Mouse (Mus musculus): ENCODE results near the gene Naaladl2. TPM values are rescaled to one million over a fixed set of nuclear protein-coding genes. Genes with fewer than 3 reads are reported as not detected.
"Not testable (repeated sequence)": the region's sequence is repeated elsewhere in the genome, so short reads cannot be mapped to it uniquely, and the experiment has no call there.

Naaladl2 gene
- polyA plus RNA-seq, 1 experiment from 2014 or later, result 0.18 TPM

DNA sequence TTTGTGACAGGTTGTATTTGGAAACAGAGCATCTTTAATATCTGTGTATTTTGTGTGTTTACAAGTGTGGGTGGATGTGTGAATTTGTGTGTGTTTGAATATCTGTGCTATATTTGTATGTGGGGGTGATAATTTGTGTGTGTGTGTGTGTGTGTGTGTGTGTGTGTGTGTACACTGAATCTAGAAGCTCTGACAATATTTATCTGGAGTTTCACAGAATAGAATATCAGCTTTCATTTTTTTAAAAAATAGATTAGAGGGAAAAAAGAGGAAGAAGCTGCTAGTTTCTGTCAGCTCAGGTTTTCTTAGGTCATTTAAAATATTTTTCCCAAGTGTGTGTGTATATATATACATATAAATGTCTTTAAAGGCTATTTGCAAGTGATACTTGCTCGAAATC, 68.3 kb downstream of the Naaladl2 start:
- H3K27me3 ChIP-seq, result no peaks in the 10 kb centered on the region
- H3K27ac ChIP-seq (replicated peaks), result no peak overlapping the region
- WGBS, result 94% methylated on average over 1 of the region's 1 CpGs
- no peaks in the 10 kb centered on the region for H3K9me3 ChIP-seq
- H3K9ac ChIP-seq (replicated peaks), result no peak overlapping the region
- H3K4me2 ChIP-seq (replicated peaks), result no peak overlapping the region
- no peak for ATAC-seq (replicated peaks)
- H3K4me1 ChIP-seq, result no peaks in the 10 kb centered on the region
- no peaks in the 10 kb centered on the region for H3K36me3 ChIP-seq
- H3K4me3 ChIP-seq, result no peak overlapping the region

- Histone ChIP-seq H3K4me2 (replicated peaks) (no peak overlapping the region), H3K36me3 (no peaks in the 10 kb centered on the region), H3K27me3 (no peaks in the 10 kb centered on the region), H3K27ac (replicated peaks) (no peak overlapping the region), H3K4me1 (no peaks in the 10 kb centered on the region), H3K4me3 (no peak overlapping the region), H3K9me3 (no peaks in the 10 kb centered on the region), H3K9ac (replicated peaks) (no peak overlapping the region)
- WGBS, result 62% methylated on average over 4 of the region's 4 CpGs
- no peak for ATAC-seq (replicated peaks)
Observed at GRCm38 (mm10) chr3:25074266-25074665, 69.8 kb downstream of the Naaladl2 start.

DNA sequence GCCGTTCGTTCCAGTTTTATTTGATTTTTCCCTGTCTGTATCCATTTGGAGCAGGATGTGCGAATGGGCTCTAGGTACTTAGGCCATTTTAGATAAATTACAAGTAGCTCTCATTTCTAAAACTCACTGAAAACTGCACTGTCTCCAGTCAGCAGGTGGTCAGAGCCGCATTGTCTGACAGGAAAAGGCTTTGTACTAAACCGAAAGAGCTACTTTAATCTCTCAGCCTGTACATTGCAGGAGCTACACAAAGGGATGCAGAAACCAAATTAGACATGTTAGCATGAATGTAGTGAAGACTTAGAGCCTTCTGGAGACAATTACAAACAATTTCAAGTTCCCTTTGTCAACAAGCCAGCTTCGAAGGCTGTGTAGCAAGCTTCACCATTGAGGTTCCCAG, 70.2 kb downstream of the Naaladl2 start:
- no peak for ATAC-seq (replicated peaks)
- no peaks in the 10 kb centered on the region for H3K27me3 ChIP-seq
- no peak overlapping the region for H3K27ac ChIP-seq (replicated peaks)
- no peaks in the 10 kb centered on the region for H3K9me3 ChIP-seq
- H3K36me3 ChIP-seq, result no peaks in the 10 kb centered on the region
- no peaks in the 10 kb centered on the region for H3K4me1 ChIP-seq
- 12% methylated on average over 6 of the region's 6 CpGs for WGBS
- H3K9ac ChIP-seq (replicated peaks), result no peak overlapping the region
- no peak overlapping the region for H3K4me3 ChIP-seq
- H3K4me2 ChIP-seq (replicated peaks), result no peak overlapping the region

DNA sequence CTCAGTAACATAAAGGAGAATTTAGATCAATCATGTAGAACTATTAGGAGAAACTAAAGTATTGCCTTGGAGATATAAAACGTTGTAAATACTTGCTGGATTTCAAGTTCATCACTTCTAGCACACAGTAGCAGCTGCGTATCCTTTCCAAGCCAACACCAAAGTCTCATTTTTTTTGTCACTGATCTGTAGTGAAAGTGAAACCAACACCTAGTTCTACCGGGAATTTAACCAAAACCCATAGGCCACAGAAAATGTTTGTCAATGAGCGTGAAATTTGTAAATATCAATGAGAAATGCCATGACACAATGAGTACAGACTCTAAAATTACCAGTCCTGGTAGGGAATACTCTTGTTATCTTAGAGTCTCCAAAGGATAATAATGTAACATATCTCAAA, 80.8 kb downstream of the Naaladl2 start:
- no peak for ATAC-seq (replicated peaks)

DNA sequence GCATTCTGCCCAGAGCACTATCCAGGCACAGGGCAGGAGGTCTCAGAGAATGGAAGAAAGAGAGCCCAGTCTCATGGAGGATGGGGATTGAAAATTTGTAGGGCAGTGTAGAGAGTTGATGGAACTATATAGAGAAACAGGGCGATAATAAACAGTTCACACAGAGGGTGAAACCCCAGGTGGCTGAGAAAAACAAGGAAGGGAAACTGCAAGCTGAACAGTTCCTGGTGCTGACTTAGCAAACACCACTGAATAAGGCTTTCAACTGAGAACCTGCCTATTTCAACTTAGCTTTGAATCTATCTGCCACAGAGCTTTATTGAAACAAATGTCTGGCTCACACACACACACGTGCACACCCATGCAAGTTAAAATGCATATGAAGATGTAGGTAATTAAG, 91.1 kb downstream of the Naaladl2 start:
- Histone ChIP-seq H3K36me3 (no peaks in the 10 kb centered on the region), H3K9me3 (no peaks in the 10 kb centered on the region), H3K27me3 (no peaks in the 10 kb centered on the region), H3K4me2 (replicated peaks) (no peak overlapping the region), H3K27ac (replicated peaks) (no peak overlapping the region), H3K4me1 (no peaks in the 10 kb centered on the region), H3K9ac (replicated peaks) (no peak overlapping the region), H3K4me3 (no peak overlapping the region)
- no peak for ATAC-seq (replicated peaks)
- WGBS, result 10% methylated on average over 2 of the region's 2 CpGs

More for the DNA sequence above, 80.8 kb downstream of the Naaladl2 start:
- Histone ChIP-seq H3K9me3 (no peaks in the 10 kb centered on the region), H3K36me3 (no peaks in the 10 kb centered on the region), H3K9ac (replicated peaks) (no peak overlapping the region), H3K4me2 (replicated peaks) (no peak overlapping the region), H3K4me1 (no peaks in the 10 kb centered on the region), H3K27me3 (no peaks in the 10 kb centered on the region), H3K4me3 (no peak overlapping the region), H3K27ac (replicated peaks) (no peak overlapping the region)
- WGBS, result 87% methylated on average over 4 of the region's 4 CpGs

DNA sequence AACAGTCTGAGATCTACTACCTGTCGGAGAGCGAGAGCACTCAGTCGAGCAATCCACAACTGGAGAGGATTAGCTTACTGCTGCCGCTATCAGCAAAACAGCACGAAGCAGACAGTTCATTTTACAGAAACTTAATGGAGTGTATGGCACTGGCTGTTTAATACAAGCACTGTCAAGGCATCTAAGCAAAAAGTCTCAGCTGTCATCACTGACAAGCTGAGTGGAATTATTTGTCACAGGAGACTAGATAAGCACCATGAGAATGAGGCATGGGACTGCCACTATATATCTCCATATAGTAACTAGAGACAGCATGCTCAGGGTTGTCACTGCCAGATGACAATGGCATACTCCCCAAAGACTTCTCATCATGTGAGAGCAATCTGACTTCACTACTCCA, 124.1 kb downstream of the Naaladl2 start:
- no peaks in the 10 kb centered on the region for H3K4me1 ChIP-seq
- no peak overlapping the region for H3K4me2 ChIP-seq (replicated peaks)
- no peaks in the 10 kb centered on the region for H3K27me3 ChIP-seq
- H3K9me3 ChIP-seq, result no peaks in the 10 kb centered on the region
- H3K27ac ChIP-seq (replicated peaks), result no peak overlapping the region
- H3K36me3 ChIP-seq, result no peaks in the 10 kb centered on the region
- no peak overlapping the region for H3K9ac ChIP-seq (replicated peaks)
- H3K4me3 ChIP-seq, result no peak overlapping the region
- WGBS, result 78% methylated on average over 5 of the region's 5 CpGs
- no peak for ATAC-seq (replicated peaks)

DNA sequence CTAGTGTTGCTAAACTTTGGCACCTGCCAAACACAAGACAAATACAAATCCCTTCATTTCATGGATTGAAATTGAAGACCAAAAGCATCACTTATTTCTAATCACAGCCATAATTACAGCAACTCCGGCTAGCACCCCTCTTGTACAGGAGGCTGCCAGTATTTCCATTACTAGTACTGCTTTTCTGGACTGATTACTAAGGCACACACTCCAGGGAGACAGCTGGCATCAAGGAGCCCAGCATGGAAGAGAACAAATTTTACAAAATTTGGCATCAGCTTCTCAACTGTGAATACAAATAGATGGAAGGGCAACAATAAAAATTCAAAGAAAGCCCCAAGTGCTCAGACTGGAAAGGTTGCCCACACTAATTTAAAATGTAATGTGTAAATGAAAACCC, 133.3 kb downstream of the Naaladl2 start:
- 28% methylated on average over 1 of the region's 1 CpGs for WGBS
- no peaks in the 10 kb centered on the region for H3K27me3 ChIP-seq
- no peaks in the 10 kb centered on the region for H3K9me3 ChIP-seq
- H3K27ac ChIP-seq (replicated peaks), result no peak overlapping the region
- H3K4me1 ChIP-seq, result no peaks in the 10 kb centered on the region
- H3K4me3 ChIP-seq, result no peak overlapping the region
- no peak overlapping the region for H3K4me2 ChIP-seq (replicated peaks)
- H3K36me3 ChIP-seq, result no peaks in the 10 kb centered on the region
- ATAC-seq (replicated peaks), result peak; percentile 93
- H3K9ac ChIP-seq (replicated peaks), result no peak overlapping the region

- not testable (repeated sequence) for H3K36me3 ChIP-seq; ATAC-seq (replicated peaks); H3K4me1 ChIP-seq; H3K4me2 ChIP-seq (replicated peaks); H3K9me3 ChIP-seq; H3K9ac ChIP-seq (replicated peaks); H3K27ac ChIP-seq (replicated peaks); H3K4me3 ChIP-seq; H3K27me3 ChIP-seq
- 22% methylated on average over 2 of the region's 2 CpGs for WGBS
Observed at GRCm38 (mm10) chr3:25006802-25007201, 137.3 kb downstream of the Naaladl2 start.

DNA sequence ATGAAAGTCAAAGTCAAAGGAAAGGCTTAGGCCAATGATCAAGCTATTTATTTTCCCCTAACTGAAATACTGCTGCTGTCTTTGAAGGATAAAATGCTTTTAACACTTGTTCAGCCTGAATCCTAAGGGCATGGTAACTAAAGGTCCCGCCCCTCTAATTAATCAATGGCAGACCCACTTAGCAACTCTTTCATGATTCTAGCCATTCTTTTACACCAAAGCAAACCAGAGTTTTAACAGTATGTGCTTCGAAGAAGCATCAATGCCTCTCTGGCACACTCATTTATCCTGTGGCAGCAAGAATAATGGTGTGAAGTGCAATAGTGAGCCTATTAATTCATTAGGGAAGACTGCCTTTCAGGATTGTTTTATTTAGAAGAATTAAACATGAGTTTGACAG, 151.5 kb downstream of the Naaladl2 start:
- no peaks in the 10 kb centered on the region for H3K36me3 ChIP-seq
- no peak overlapping the region for H3K27ac ChIP-seq (replicated peaks)
- H3K9me3 ChIP-seq, result no peaks in the 10 kb centered on the region
- H3K27me3 ChIP-seq, result peaks cover 4% of the 10 kb centered on the region; the same call in 1 of the 2 replicates
- H3K9ac ChIP-seq (replicated peaks), result no peak overlapping the region
- no peak overlapping the region for H3K4me3 ChIP-seq
- peaks cover 4% of the 10 kb centered on the region; the same call in 1 of the 2 replicates for H3K4me1 ChIP-seq
- no peak overlapping the region for H3K4me2 ChIP-seq (replicated peaks)
- ATAC-seq (replicated peaks), result peak; percentile 71
- WGBS, result 20% methylated on average over 2 of the region's 2 CpGs

- Histone ChIP-seq H3K4me1 (peaks cover 4% of the 10 kb centered on the region; the same call in 1 of the 2 replicates), H3K4me2 (replicated peaks) (no peak overlapping the region), H3K9ac (replicated peaks) (no peak overlapping the region), H3K4me3 (no peak overlapping the region), H3K27ac (replicated peaks) (no peak overlapping the region), H3K36me3 (no peaks in the 10 kb centered on the region), H3K27me3 (peaks cover 4% of the 10 kb centered on the region; the same call in 1 of the 2 replicates), H3K9me3 (no peaks in the 10 kb centered on the region)
- ATAC-seq (replicated peaks), result no peak
- whole genome bisulfite sequencing, result 51% methylated on average over 3 of the region's 3 CpGs
Observed at GRCm38 (mm10) chr3:24992078-24992477, 152.0 kb downstream of the Naaladl2 start.

DNA sequence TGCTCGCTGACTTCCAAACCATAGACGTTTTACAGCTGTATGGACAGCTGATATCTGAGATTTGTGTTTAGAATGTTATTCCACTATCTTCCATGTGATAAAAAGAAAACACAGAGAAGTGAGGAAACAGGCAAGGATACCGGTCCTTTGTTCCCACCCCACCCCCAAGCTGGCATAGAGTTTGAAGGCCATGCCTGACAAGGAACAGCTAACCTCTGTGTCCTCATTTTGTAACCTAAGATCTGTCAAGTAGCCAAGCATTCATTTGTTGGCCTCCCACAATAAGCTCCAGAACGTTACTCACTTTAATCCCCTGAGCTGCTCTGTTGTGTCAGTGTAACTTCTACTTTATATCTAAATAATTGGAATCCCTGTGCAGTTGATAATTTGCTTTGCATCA, 161.9 kb downstream of the Naaladl2 start:
- H3K9me3 ChIP-seq, result no peaks in the 10 kb centered on the region
- H3K36me3 ChIP-seq, result no peaks in the 10 kb centered on the region

GRCm38 (mm10) chr3:24942170-24942569, 201.9 kb downstream of the Naaladl2 start:
- Histone ChIP-seq H3K27ac (replicated peaks) (no peak overlapping the region), H3K4me2 (replicated peaks) (no peak overlapping the region), H3K4me1 (no peaks in the 10 kb centered on the region), H3K9me3 (no peaks in the 10 kb centered on the region), H3K4me3 (no peak overlapping the region), H3K9ac (replicated peaks) (no peak overlapping the region), H3K27me3 (no peaks in the 10 kb centered on the region), H3K36me3 (no peaks in the 10 kb centered on the region)
- no peak for ATAC-seq (replicated peaks)
- 90% methylated on average over 2 of the region's 2 CpGs for WGBS

More for the DNA sequence above, 161.9 kb downstream of the Naaladl2 start:
- Histone ChIP-seq H3K27me3 (no peaks in the 10 kb centered on the region), H3K4me1 (no peaks in the 10 kb centered on the region), H3K4me2 (replicated peaks) (no peak overlapping the region), H3K27ac (replicated peaks) (no peak overlapping the region), H3K9ac (replicated peaks) (no peak overlapping the region), H3K4me3 (no peak overlapping the region)
- no peak for ATAC-seq (replicated peaks)
- 73% methylated on average over 4 of the region's 4 CpGs for WGBS

DNA sequence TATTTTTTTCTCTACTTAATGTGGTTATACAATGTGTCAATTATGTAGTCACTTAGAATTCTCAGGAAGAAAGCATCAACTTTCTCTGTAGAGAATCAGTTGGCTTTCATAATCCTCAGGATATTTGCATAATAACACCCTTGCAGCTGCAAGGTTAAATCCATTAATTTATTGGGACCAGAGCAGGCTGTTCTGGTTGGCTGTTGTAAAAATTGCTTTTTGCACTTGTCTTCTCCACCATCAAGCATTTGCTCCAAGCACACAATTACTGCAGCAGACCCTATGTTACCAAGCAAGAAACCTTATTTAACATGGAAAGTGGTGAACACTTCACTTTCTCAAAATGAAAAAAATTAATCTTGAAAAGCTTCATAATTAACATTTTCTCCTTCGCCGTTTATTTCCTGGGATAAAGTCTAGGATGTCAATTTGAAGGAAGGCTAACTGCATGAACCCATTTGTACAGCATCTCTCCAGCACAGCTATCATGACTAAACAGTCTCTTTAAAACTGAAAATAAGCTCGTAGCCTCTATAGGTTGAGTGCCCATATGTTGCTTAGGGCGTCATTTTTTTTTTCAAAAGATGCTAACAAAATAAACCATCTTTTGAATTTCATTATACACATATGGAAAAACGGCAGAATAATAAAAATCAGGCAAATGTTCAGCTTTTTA, 205.4 kb downstream of the Naaladl2 start:
- H3K27ac ChIP-seq (replicated peaks), result no peak overlapping the region
- no peaks in the 10 kb centered on the region for H3K4me1 ChIP-seq
- peak; percentile 80 for ATAC-seq (replicated peaks)
- H3K9me3 ChIP-seq, result no peaks in the 10 kb centered on the region
- no peak overlapping the region for H3K4me3 ChIP-seq
- no peak overlapping the region for H3K9ac ChIP-seq (replicated peaks)
- H3K4me2 ChIP-seq (replicated peaks), result no peak overlapping the region
- no peaks in the 10 kb centered on the region for H3K27me3 ChIP-seq
- no peaks in the 10 kb centered on the region for H3K36me3 ChIP-seq
- 60% methylated on average over 5 of the region's 5 CpGs for WGBS
